In the genomic region with DNA sequence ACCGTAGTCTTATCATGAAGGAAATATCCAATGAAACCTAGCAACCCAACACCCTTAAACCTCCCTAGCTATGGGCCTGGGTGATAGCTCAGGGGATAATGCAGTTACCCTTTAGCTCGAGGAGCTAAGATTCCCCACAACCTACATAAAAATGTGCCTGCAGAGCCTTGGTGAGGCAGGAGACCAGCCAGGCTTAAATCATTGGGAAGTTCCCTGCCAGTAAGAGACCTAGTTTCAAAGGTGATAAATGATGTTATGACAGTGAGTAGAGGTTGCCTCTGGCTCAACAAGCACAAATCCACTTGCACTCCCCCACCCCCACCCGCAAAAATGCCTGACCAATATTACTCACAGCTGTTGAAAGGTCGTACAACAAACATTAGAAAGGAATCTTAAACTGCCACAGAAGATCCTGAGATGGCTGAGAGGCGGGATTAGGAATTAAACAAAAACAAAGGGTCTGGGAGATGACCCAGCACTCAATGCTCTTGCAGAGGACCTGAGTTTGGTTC, we compare ENCODE assay signal across 21 mouse cellular contexts. TPM values are rescaled to one million over a fixed set of nuclear protein-coding genes. Genes with fewer than 3 reads are reported as not detected.
DNase-seq lines count a peak whose midpoint lies in the region; ATAC-seq and TF ChIP-seq lines count a peak whose summit lies in the region.
"Had no signal": no experiment of that assay in that cellular context is flagged by ENCODE, and none has a peak within 500 bp of the region (broad histone marks: within the 10 kb centered on the region; RNA-seq: fewer than 3 reads in every experiment).

No protein-coding gene starts in this region.

- in situ Hi-C loops in Patski (cut with MboI; ENCODE audit: low pct_unique_long_range_greater_than_20kb) = no loop called here

- no peak for ATAC-seq in Patski
- no peak for ATAC-seq in erythroid progenitor cell, adult 5-6 weeks (replicated peaks; ENCODE audit: low FRiP score, poor library complexity, severe bottlenecking)
- ATAC-seq: CD4-positive, CD25-positive, alpha-beta regulatory T cell, adult 4 months; forebrain, embryonic 13.5 days; forebrain, embryonic 15.5 days; forebrain, postnatal 0 days had no signal

- CTCF ChIA-PET in Patski (lab: Charles Lee) = interaction anchor here (0.7 kb wide), 1 partner anchor 10 kb away, joined by 3 read pairs; no protein-coding TSS in a partner anchor

- H3K27me3 ChIP-seq in Patski = no peaks in the 10 kb centered on the region
- H3K27me3 ChIP-seq: CH12.LX; forebrain, embryonic 15.5 days had no signal

- DNase-seq in adrenal gland, adult 2 months = peak; percentile 41
- no peak for DNase-seq in adrenal gland, postnatal 25 days
- DNase-seq in Muller cell, postnatal 12 days (ENCODE audit: inconsistent ontology term) = peak; percentile 59
- DNase-seq in Patski (ENCODE audit: low read depth, low spot score) = peak; percentile 20
- DNase-seq in induced T-regulatory cell, adult 2 months (ENCODE audit: low read depth) = peak; percentile 50
- no peak for DNase-seq in layer of hippocampus, postnatal 14 days (ENCODE audit: low spot score in 2 of 2)
- DNase-seq in testis, postnatal 10 days (ENCODE audit: low spot score) = no peak
- DNase-seq: adrenal gland, adult 8-10 months; adrenal gland, postnatal 14 days; B cell, adult 2 months; cerebellum, adult 11 months; cerebellum, adult 18-20 months; cerebellum, adult 8-10 months; cerebellum, postnatal 10 days; cerebellum, postnatal 25 days; forebrain, postnatal 0 days had no signal

- POLR2A ChIA-PET in Patski (lab: Charles Lee) = interaction anchor here (0.6 to 1.0 kb wide), 2 partner anchors 61 to 168 kb away, joined by 3 to 5 read pairs; no protein-coding TSS in a partner anchor

- no peak for TF ChIP-seq CTCF in Patski (IDR thresholded peaks at IDR 0.05)

RNA-seq across cellular contexts. Expression of a gene that starts 1.6 kb away (rescaled TPM):
- total RNA-seq in adrenal gland, adult 2 months (2021) = 1 to 10 TPM; 8.7 to 8.9 TPM
- 5.1 and 11.0 TPM in 2 replicates for polyA plus RNA-seq in adrenal gland, adult 2 months (2012; rRNA removed)
- total RNA-seq in adrenal gland, postnatal 25 days (2021) = 13.1 and 16.1 TPM in 2 replicates
- 4.2 TPM for polyA plus RNA-seq in Patski (2021)
- under 1 TPM; 0.21 to 0.36 TPM for total RNA-seq in layer of hippocampus, postnatal 14 days (2021)
- 5.9 and 11.5 TPM in 2 replicates for total RNA-seq in erythroid progenitor cell, adult 5-6 weeks (2015; ENCODE audit: low replicate concordance)
- 6.9 and 10.2 TPM in 2 replicates for total RNA-seq in erythroid progenitor cell, adult 5-6 weeks (2017; ENCODE audit: low replicate concordance)

RNA-seq across cellular contexts. Expression of a gene that starts 39.4 kb away (rescaled TPM):
- total RNA-seq in adrenal gland, adult 2 months (2021) = 10 to 100 TPM; 13.3 to 14.0 TPM
- polyA plus RNA-seq in adrenal gland, adult 2 months (2012; rRNA removed) = 89.9 and 92.4 TPM in 2 replicates
- 13.1 and 14.2 TPM in 2 replicates for total RNA-seq in adrenal gland, postnatal 25 days (2021)
- 17.3 TPM for polyA plus RNA-seq in Patski (2021)
- total RNA-seq in layer of hippocampus, postnatal 14 days (2021) = 1 to 10 TPM; 8.3 to 8.8 TPM
- 4.7 and 6.7 TPM in 2 replicates for total RNA-seq in erythroid progenitor cell, adult 5-6 weeks (2015; ENCODE audit: low replicate concordance)
- 3.7 and 5.6 TPM in 2 replicates for total RNA-seq in erythroid progenitor cell, adult 5-6 weeks (2017; ENCODE audit: low replicate concordance)

Comparison
In these comparisons a context has a peak if more than half of its experiments do, and no peak if none do; other contexts are left out.
1. DNase-seq: peak in adrenal gland, adult 2 months (single experiment), Muller cell, postnatal 12 days (single experiment), Patski (single experiment) and induced T-regulatory cell, adult 2 months (single experiment); none in adrenal gland, postnatal 25 days (single experiment), layer of hippocampus, postnatal 14 days (0 of 2) and testis, postnatal 10 days (single experiment).
2. RNA of a gene that starts 1.6 kb away (total RNA-seq): 13.1 to 16.1 TPM in adrenal gland, postnatal 25 days, 5.9 to 11.5 TPM in erythroid progenitor cell, adult 5-6 weeks and 8.7 to 8.9 TPM in adrenal gland, adult 2 months; 0.21 to 0.36 TPM in layer of hippocampus, postnatal 14 days; every median in the first group is over 4 times any median in the second.